Mouse (Mus musculus) liver, embryonic 14.5 days (tissue): ENCODE measurements at regions not wholly inside any gene's neighbourhood (a gene's known extent, or its start where the extent isn't known, plus 50 kb on each side); places are given as distances from the start of the nearest gene placed in this dataset.

ENCODE experiments used
- ATAC-seq: fragments of 200-750 bp; cut with Nextera tagmentation; 2 replicates; pipeline ENCODE4 v1.8.0; 2017; ENCODE audit warnings: moderate number of reproducible peaks, mild to moderate bottlenecking, moderate library complexity; ENCODE audit not compliant: insufficient read depth
- DNase-seq, 3 experiments: peaks; one replicate each; pipeline ENCODE4 v3.0.0-alpha.2; 2012 to 2013; ENCODE audit warnings: low read depth in 3 of 3, low spot score in 3 of 3
- H3K27ac ChIP-seq: fragments of 300-500 bp; sonication (generic); 2 replicates; pipeline ENCODE4 v1.5.1; 2014; ENCODE audit warnings: moderate library complexity, mild to moderate bottlenecking, control low read depth, inconsistent platforms
- H3K27me3 ChIP-seq: fragments of 300-500 bp; sonication (generic); 2 replicates; pipeline ENCODE4 v1.6.1; 2014; ENCODE audit warnings: mild to moderate bottlenecking, low read length, moderate library complexity; ENCODE audit not compliant: control insufficient read depth, insufficient read depth
- H3K36me3 ChIP-seq: fragments of 300-500 bp; sonication (generic); replicated peaks from 2 replicates; pipeline ENCODE4 v1.6.1; 2014; ENCODE audit warnings: low read depth; ENCODE audit not compliant: control insufficient read depth, insufficient read depth
- H3K4me1 ChIP-seq, 2 experiments: fragments of 200-500 bp in 1 of 2; fragments of 300-500 bp in 1 of 2; sonication (generic) in 1 of 2; replicated peaks; 2 replicates each; pipeline ENCODE4 v1.6.1; 2012 to 2014; ENCODE audit warnings: antibody characterized with exemption in 1 of 2, inconsistent platforms in 1 of 2, low read length in 1 of 2; ENCODE audit not compliant: control insufficient read depth in 2 of 2, insufficient read depth in 2 of 2
- H3K4me2 ChIP-seq: fragments of 300-500 bp; sonication (generic); 2 replicates; pipeline ENCODE4 v1.6.1; 2014; ENCODE audit warnings: low read depth, mild to moderate bottlenecking, control low read depth, moderate library complexity
- H3K4me3 ChIP-seq, 2 experiments: fragments of 200-500 bp in 1 of 2; fragments of 300-500 bp in 1 of 2; sonication (generic) in 1 of 2; 2 replicates each; pipeline ENCODE4 v1.5.1; 2012 to 2014; ENCODE audit warnings: low read depth in 2 of 2, low read length in 2 of 2, mild to moderate bottlenecking in 2 of 2, control low read depth in 1 of 2, inconsistent platforms in 1 of 2, moderate library complexity in 1 of 2; ENCODE audit not compliant: insufficient read depth in 1 of 2
- H3K9ac ChIP-seq: fragments of 300-500 bp; sonication (generic); replicated peaks from 2 replicates; pipeline ENCODE4 v1.6.1; 2014; ENCODE audit warnings: mild to moderate bottlenecking, control low read depth, moderate library complexity
- H3K9me3 ChIP-seq: fragments of 300-500 bp; sonication (generic); 2 replicates; pipeline ENCODE4 v1.6.1; 2016; ENCODE audit warnings: low read length, mixed read lengths; ENCODE audit not compliant: control insufficient read depth
- CTCF ChIP-seq: IDR thresholded peaks from 2 replicates; pipeline ENCODE4 v1.5.1; 2016; ENCODE audit warnings: antibody characterized with exemption, low read depth, control low read depth
- EP300 ChIP-seq: IDR thresholded peaks from 2 replicates; pipeline ENCODE4 v1.6.1; 2016; ENCODE audit warnings: antibody characterized with exemption, low read depth
- WGBS: fragments of 180-500 bp; shearing (Covaris S2); extraction: QIAGEN DNeasy Blood & Tissue Kit; methylation state at CpG from one replicate; pipeline ENCODE4 v1.1.7; 2014; ENCODE audit not compliant: insufficient replicate concordance; 5-methylcytosine and 5-hydroxymethylcytosine counted together

DNA sequence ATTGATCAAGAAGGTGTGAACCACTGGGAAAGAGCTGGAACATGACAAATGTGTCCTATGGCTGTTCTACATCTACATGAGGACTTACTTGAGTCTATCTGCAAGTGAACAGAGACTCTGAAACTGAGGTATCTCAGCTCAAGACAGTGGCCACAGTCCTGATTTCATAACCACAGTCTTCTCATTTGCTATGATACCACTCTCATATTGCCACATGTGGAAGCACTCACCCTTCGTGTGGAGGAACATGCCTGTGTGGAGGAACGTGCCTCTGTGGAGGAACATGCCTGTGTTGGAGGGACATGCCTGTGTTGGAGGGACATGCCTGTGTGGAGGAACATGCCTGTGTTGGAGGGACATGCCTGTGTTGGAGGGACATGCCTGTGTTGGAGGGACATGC, 574.0 kb downstream of the Efna5 start:
- H3K4me1 ChIP-seq: no peaks in the 10 kb centered on the region
- no peaks in the 10 kb centered on the region for H3K36me3 ChIP-seq
- DNase-seq (no peak), ATAC-seq (no peak)
- no peaks in the 10 kb centered on the region for H3K9me3 ChIP-seq
- H3K9ac ChIP-seq: no peak overlapping the region
- H3K27ac ChIP-seq: no peak overlapping the region
- H3K4me3 ChIP-seq: no peak overlapping the region
- no peaks in the 10 kb centered on the region for H3K27me3 ChIP-seq
- H3K4me2 ChIP-seq: no peak overlapping the region
- 43% methylated on average over 2 of the region's 2 CpGs for WGBS
- TF ChIP-seq CTCF (no peak), EP300 (no peak)

DNA sequence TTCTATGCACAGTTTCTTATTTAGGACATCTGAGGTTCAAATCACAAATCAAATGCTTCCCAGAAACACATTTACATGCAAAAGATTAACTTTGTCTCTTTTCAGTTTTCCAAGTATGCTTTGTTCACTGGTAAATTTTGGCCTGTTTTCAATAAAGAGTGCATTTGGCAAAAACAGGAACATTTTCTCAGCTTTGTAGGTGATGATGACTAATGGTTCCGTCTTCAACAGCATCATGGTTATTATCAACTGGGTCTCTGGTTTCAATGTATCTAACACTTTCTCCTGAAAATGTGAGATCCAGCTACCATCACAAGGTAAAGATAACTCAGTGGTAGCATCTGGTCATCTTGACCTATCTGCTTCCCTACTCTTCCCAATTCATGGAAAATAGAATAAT, 574.6 kb downstream of the Efna5 start:
- Histone ChIP-seq H3K36me3 (no peaks in the 10 kb centered on the region), H3K4me1 (no peaks in the 10 kb centered on the region), H3K9ac (no peak overlapping the region), H3K9me3 (no peaks in the 10 kb centered on the region), H3K4me3 (no peak overlapping the region), H3K4me2 (no peak overlapping the region), H3K27ac (no peak overlapping the region), H3K27me3 (no peaks in the 10 kb centered on the region)
- DNase-seq: no peak
- TF ChIP-seq CTCF (no peak), EP300 (no peak)
- no peak for ATAC-seq
- WGBS: 61% methylated on average over 1 of the region's 1 CpGs

DNA sequence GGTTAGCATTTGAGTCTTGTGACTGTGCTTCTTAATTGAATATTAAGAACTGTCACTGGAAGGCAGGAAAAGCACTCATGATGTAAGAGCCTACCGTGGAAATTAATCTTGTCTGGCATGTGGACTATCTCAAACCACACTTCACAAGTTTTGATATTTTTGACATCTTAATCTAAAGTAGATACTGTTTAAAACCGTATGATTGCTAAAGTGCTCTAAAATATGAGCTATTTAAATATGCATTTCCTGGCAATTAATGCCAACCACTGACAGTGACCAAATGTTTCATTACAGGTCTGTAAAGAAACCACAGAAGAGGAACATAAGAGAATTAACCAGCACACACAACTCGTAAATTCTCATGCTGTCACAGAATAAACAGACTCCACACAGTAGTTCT, 576.0 kb downstream of the Efna5 start:
- H3K27me3 ChIP-seq: no peaks in the 10 kb centered on the region
- no peak for ATAC-seq
- DNase-seq: no peak

DNA sequence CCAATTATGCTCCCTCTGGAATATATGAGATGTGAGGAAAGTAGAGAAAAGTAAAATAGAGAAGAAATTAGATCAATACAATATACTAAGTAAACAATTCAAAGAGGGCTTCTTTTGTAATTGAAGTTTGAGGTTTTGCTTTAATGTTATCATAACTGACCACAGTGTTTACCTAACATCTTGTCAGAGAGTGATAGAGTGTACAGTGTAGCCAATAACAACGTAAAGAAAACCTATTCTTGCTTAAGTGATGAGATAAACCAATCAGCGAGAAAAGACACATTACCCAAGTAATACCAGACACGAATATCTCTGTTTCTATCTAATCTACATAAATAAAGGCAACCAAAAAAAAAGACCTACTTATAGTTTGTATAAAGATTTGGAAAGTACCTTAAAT, 577.0 kb downstream of the Efna5 start:
- DNase-seq (no peak), ATAC-seq (no peak)
- H3K4me1 ChIP-seq: no peaks in the 10 kb centered on the region
- H3K36me3 ChIP-seq: no peaks in the 10 kb centered on the region
- no peaks in the 10 kb centered on the region for H3K9me3 ChIP-seq
- TF ChIP-seq EP300: no peak
- no peak for TF ChIP-seq CTCF
- no peak overlapping the region for H3K4me3 ChIP-seq
- H3K9ac ChIP-seq: no peak overlapping the region
- 46% methylated on average over 3 of the region's 3 CpGs for WGBS
- no peaks in the 10 kb centered on the region for H3K27me3 ChIP-seq
- no peak overlapping the region for H3K27ac ChIP-seq
- H3K4me2 ChIP-seq: no peak overlapping the region

More for the DNA sequence above, 576.0 kb downstream of the Efna5 start:
- H3K36me3 ChIP-seq: no peaks in the 10 kb centered on the region
- H3K4me1 ChIP-seq: no peaks in the 10 kb centered on the region
- no peak for TF ChIP-seq EP300
- TF ChIP-seq CTCF: no peak
- no peak overlapping the region for H3K4me2 ChIP-seq
- 12% methylated on average over 3 of the region's 3 CpGs for WGBS
- no peaks in the 10 kb centered on the region for H3K9me3 ChIP-seq
- no peak overlapping the region for H3K27ac ChIP-seq
- H3K9ac ChIP-seq: no peak overlapping the region
- H3K4me3 ChIP-seq: no peak overlapping the region

DNA sequence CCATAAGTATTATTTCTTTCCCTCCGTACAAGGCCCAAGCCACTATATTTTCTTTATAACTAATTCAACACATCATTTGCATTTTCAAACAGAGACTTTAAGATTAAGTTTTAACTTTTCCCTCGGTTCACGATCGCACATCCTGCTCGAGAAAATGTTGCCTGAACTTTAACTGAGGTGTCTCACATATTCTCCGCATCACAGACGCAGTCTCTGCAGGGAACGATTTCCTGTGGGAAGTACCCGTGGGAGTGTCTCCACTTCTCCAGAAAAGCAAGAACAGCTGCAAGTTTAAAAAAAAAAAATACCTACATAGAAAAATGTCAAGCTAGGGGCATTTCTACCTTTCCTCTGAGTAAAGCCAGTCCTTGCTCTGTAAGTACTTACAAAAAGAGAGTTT, 581.2 kb downstream of the Efna5 start:
- no peak for TF ChIP-seq EP300
- no peak for TF ChIP-seq CTCF
- no peaks in the 10 kb centered on the region for H3K9me3 ChIP-seq
- DNase-seq (no peak), ATAC-seq (no peak)
- no peak overlapping the region for H3K27ac ChIP-seq
- H3K4me1 ChIP-seq: no peaks in the 10 kb centered on the region
- 64% methylated on average over 9 of the region's 9 CpGs for WGBS
- no peaks in the 10 kb centered on the region for H3K27me3 ChIP-seq
- no peak overlapping the region for H3K9ac ChIP-seq
- no peak overlapping the region for H3K4me2 ChIP-seq
- no peaks in the 10 kb centered on the region for H3K36me3 ChIP-seq
- no peak overlapping the region for H3K4me3 ChIP-seq
